Mouse (Mus musculus) spleen, adult 2 months (tissue): ENCODE measurements around the gene Pus3.

ENCODE experiments used
- CTCF ChIP-seq: fragments of 200-500 bp; IDR thresholded peaks from 2 replicates; pipeline ENCODE4 v1.5.1; 2011; ENCODE audit warnings: mild to moderate bottlenecking, inconsistent platforms; ENCODE audit not compliant: insufficient read depth, insufficient read length, insufficient replicate concordance; ENCODE audit errors: extremely low read depth
- POLR2A ChIP-seq: fragments of 200-500 bp; IDR thresholded peaks from 2 replicates; pipeline ENCODE4 v1.6.1; 2011; ENCODE audit warnings: low read depth, low read length, inconsistent platforms

DNA sequence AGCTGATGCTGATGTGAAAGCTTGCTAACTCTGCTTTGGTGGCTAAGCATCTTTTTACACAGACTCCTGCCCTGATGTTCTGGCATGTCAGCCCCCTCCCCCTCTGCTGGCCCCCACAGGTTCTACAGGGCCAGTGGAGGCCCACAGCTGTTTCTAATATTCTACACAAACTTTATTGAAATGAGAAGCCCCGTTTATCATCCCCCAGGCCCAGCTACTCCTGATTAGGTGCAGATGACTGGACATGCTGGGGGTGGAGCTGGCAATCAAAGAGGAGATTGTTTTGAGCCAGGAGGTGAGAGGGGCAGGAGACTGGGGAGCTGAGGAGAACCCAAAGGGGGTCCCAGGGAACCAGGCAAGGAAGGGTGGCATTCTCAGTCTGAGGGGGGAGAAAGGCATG, 28.6 kb upstream of the Pus3 start:
- no peak for TF ChIP-seq POLR2A
- TF ChIP-seq CTCF, result no peak
